Mouse (Mus musculus): ENCODE measurements around the gene Chd2. TPM values are rescaled to one million over a fixed set of nuclear protein-coding genes. Genes with fewer than 3 reads are reported as not detected.
A peak's percentile ranks its signal among the peaks of the same experiment; 100 is the strongest.

Chd2 gene
- total RNA-seq, 2 experiments from 2014 or later: 57.4 to 60.3 TPM

GRCm38 (mm10) chr7:73424243-73424642, 117.4 kb downstream of the Chd2 start:
- no peak overlapping the region for H3K4me3 ChIP-seq
- DNase-seq (ENCODE audit: extremely low spot score in 1 of 2, low spot score in 2 of 2): no peak
- no peak for TF ChIP-seq CTCF (IDR thresholded peaks at IDR 0.05)
- intact Hi-C loops (cut with DNase I): loop anchor here (5.0 kb wide), 1 partner anchor 397 kb away; no protein-coding TSS in a partner anchor
- peak overlapping the region; percentile 64 for H3K27ac ChIP-seq

DNA sequence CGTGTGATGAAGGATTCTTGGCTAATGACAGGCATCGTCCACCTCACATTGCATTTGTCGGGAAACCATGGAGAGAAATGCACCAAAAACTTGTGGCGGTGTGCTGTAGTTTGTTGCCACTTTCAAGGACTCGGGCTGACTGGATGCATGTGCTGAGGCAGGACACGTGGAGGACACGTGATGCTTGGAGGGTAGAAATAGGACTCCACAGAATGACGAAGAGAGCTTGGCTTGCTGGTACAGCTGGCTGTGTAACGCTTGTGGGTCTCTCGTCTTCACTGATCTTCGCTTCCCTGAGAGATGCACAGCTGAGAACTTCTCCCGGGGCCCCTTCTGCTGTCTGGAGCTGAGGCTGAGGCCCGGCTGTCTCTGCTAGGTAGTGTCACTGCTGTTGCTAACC, 118.4 kb downstream of the Chd2 start:
- no peak for TF ChIP-seq CTCF (IDR thresholded peaks at IDR 0.05)
- Histone ChIP-seq H3K4me3 (no peak overlapping the region), H3K27ac (peak overlapping the region; percentile 64)
- DNase-seq (ENCODE audit: extremely low spot score in 1 of 2, low spot score in 2 of 2): peak in 1 of 2 experiments; percentile 59
- intact Hi-C loops (cut with DNase I): loop anchor here (5.0 kb wide), 1 partner anchor 396 kb away; no protein-coding TSS in a partner anchor

DNA sequence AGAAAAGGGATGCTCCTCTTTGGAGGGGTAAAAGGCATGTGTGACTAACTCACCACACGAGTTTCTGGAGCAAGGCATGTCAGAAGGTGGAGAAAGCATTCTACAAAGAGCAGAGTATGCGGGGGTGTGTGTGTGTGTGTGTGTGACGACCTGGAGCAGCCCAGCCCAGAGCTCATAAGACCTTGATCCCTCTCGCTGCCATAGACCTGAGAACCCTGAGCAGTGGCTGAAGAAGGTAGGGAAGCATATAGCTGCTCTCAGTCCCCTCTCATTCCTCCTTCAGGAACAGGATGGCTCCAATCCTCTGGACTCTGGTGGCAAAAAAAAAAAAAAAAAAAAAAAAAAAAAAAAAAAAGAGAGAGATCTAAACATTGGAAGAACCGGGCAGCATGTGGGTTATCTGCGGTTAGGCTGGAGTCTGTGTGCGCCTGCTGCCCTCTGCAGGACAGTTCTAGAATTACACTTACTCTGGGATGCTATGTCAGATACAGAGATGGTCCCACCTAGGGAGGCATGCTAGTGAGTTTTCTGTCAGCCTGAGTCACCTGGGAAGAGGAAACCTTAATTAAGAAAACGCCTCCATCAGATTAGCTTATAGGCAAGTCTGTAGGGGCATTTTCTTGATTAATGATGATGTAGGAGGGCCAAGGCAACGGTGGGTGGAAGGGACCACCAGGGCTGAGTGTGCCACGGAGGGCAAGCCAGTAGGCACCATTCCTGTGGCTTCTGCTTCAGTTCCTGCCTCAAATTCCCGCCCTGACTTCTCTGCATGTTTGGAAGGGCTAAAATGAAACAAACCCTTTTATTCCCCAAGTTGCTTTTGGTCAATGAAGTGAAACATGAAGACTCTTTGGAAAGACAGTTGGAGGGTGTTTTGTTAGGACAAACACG, 119.2 kb downstream of the Chd2 start:
- no peak overlapping the region for H3K4me3 ChIP-seq
- TF ChIP-seq CTCF (IDR thresholded peaks at IDR 0.05): peak; percentile 87
- DNase-seq (ENCODE audit: extremely low spot score in 1 of 2, low spot score in 2 of 2): peak; percentile 86 to 89
- intact Hi-C loops (cut with DNase I): loop anchor here (1.0 to 5.0 kb wide), 2 partner anchors 395 to 1022 kb away; no protein-coding TSS in a partner anchor
- peak overlapping the region; percentile 64; the same call in 1 of the 2 replicates for H3K27ac ChIP-seq

DNA sequence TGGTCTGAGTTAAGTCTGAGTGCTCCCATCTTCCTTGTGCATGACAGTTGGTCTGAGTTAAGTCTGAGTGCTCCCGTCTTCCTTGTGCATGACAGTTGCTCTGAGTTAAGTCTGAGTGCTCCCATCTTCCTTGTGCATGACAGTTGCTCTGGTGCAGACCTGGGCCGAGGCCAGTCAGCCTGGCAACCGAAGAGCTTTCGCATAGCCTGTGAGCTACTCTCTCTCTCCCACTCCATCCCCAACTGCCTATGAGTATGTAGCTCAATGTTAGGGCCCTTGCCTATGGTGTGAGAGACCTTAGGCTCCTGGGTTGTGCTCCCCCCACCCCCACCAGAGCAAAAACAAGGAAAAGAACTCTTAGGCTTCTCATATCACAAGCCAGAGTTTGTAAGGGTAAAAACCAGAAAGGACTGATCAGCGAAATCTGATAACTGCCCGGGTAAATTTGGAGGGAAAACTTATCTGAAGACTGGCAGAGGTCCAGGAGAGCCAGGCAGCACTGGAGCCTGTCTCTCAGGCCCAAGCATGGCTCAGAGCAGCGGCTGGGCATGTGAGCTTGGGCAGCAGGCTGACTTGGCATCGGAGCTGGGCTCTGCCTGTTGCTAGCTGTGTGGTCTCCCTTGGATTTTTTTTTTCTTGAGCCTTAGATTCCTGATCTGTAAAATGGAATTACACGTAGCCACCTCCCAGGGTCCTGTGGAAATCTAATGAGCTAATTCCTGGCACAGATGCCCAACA, 120.2 kb downstream of the Chd2 start:
- no peak for DNase-seq (ENCODE audit: extremely low spot score in 1 of 2, low spot score in 2 of 2)
- intact Hi-C loops (cut with DNase I): loop anchor here (1.0 to 5.0 kb wide), 2 partner anchors 394 to 1021 kb away; no protein-coding TSS in a partner anchor
- no peak for TF ChIP-seq CTCF (IDR thresholded peaks at IDR 0.05)
- no peak overlapping the region for H3K27ac ChIP-seq
- H3K4me3 ChIP-seq: no peak overlapping the region

DNA sequence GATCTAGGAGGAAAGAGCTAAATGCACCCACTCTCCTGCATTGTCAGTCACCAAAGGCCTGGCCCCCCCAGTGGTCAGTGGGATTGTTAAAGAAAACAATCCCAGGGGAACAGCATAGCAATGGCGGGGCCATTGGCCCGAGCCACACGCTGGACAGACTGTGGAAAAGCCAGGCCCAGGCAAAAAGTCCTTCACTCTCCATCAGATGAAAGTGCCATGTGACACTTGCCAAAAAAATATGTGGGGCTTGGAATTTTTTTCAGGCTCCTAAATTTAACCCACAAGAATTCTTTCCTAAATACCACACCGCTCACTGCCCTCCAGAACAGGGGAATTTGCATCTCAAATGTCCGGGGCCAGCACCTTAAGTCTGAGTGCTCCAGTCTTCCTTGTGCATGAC, 120.8 kb downstream of the Chd2 start:
- no peak for DNase-seq (ENCODE audit: extremely low spot score in 1 of 2, low spot score in 2 of 2)
- Histone ChIP-seq H3K27ac (no peak overlapping the region), H3K4me3 (no peak overlapping the region)
- intact Hi-C loops (cut with DNase I): loop anchor here (5.0 kb wide), 1 partner anchor 394 kb away; no protein-coding TSS in a partner anchor
- no peak for TF ChIP-seq CTCF (IDR thresholded peaks at IDR 0.05)

- Histone ChIP-seq H3K4me3 (no peak overlapping the region), H3K27ac (no peak overlapping the region)
- no peak for DNase-seq (ENCODE audit: extremely low spot score in 1 of 2, low spot score in 2 of 2)
- intact Hi-C loops (cut with DNase I): loop anchor here (1.0 kb wide), 1 partner anchor 19 kb away; no protein-coding TSS in a partner anchor
- peak; percentile 10; the same call in 1 of the 2 replicates for TF ChIP-seq CTCF (IDR thresholded peaks at IDR 0.05)
Observed at GRCm38 (mm10) chr7:73419375-73419774, 122.3 kb downstream of the Chd2 start.

DNA sequence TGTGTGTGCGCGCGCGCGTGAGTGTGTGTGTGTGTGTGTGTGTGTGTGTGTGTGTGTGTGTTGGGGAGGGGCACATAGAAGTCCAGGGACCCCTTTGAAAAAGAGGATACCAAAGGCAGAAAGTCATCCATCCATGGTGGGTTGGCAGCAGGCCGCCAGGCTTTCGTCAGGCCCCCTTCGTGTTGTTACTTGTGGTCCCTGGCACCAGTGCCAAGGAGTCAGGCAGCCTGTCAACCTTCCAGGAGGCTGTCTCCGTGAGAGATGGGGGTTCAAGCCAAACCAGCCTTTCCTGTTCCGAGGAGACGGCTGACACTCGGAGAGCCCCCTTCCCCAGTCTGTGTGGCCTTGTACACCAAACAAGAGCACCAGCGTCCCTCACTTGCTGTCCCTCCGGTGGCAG, 127.4 kb downstream of the Chd2 start:
- intact Hi-C loops (cut with DNase I): no loop called here
- no peak overlapping the region for H3K27ac ChIP-seq
- TF ChIP-seq CTCF (IDR thresholded peaks at IDR 0.05): no peak
- peak in 1 of 2 experiments; percentile 9 for DNase-seq (ENCODE audit: extremely low spot score in 1 of 2, low spot score in 2 of 2)
- H3K4me3 ChIP-seq: no peak overlapping the region

DNA sequence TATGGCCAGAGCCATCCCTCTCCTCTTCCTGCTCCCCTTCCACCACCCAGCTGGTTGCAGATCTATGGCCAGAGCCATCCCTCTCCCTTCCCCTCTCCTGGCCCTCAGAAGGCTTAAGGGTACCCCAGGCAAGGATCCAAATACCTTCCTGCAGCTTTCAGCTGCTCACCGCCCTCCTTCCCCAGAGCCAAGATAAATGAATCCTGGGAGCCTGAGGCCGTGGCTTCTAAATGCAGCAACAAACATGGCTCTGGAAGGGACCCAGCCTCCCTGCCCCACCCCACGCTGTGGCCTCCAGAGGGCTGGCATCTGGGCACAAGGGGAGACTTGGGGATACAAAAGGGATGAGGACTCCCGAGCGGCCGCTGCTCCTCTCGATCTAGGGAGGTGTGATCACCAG, 129.2 kb downstream of the Chd2 start:
- no peak for TF ChIP-seq CTCF (IDR thresholded peaks at IDR 0.05)

DNA sequence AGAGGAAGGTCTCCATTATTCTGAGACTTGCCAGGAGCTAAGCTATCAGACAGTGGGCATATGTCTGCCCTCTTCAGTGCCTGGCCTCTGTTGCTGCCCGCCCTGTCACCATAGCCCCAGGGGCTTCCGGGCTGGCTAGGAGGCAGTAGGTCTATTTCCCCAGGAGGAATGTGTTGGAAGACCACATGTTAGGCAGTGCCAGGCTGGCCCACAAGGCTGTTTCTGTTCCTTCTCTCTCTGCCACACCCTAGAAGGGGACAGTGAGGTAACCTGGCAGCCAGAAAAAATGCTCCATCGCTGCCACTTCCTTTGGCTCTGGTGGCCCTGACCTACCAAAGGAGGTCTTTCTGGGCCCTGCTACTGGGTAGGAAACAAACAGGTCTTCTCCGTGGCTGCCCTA, 129.6 kb downstream of the Chd2 start:
- no peak for DNase-seq (ENCODE audit: extremely low spot score in 1 of 2, low spot score in 2 of 2)
- intact Hi-C loops (cut with DNase I): no loop called here
- H3K4me3 ChIP-seq: no peak overlapping the region
- TF ChIP-seq CTCF (IDR thresholded peaks at IDR 0.05): no peak
- no peak overlapping the region for H3K27ac ChIP-seq

More for the DNA sequence above, 129.2 kb downstream of the Chd2 start:
- peak in 1 of 2 experiments; percentile 14 for DNase-seq (ENCODE audit: extremely low spot score in 1 of 2, low spot score in 2 of 2)
- H3K27ac ChIP-seq: no peak overlapping the region
- intact Hi-C loops (cut with DNase I): no loop called here
- no peak overlapping the region for H3K4me3 ChIP-seq

DNA sequence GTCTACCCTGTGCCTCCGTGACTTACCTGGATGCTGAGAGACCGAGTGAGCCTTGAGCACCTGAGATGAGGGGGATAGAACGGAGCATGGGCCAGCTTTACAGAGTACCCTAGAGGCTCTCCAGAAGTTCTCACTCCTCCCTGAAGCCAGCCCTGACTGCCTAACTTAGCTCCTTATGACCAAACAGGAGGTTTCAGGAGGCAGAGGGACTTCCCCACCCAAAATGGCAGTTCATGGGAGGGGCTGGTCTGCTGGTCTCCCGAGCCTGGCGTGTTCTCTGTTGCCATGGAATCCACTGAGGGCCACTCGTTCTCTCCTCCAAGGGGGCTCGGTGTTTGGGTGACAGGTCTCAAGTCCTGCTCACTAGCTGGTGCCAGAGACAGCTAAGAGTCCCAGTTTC, 130.1 kb downstream of the Chd2 start:
- intact Hi-C loops (cut with DNase I): no loop called here
- no peak for DNase-seq (ENCODE audit: extremely low spot score in 1 of 2, low spot score in 2 of 2)
- no peak overlapping the region for H3K4me3 ChIP-seq
- no peak for TF ChIP-seq CTCF (IDR thresholded peaks at IDR 0.05)
- no peak overlapping the region for H3K27ac ChIP-seq

- no peak for TF ChIP-seq CTCF (IDR thresholded peaks at IDR 0.05)
- intact Hi-C loops (cut with DNase I): no loop called here
- DNase-seq (ENCODE audit: extremely low spot score in 1 of 2, low spot score in 2 of 2): no peak
- no peak overlapping the region for H3K4me3 ChIP-seq
- no peak overlapping the region for H3K27ac ChIP-seq
Observed at GRCm38 (mm10) chr7:73405550-73405949, 136.1 kb downstream of the Chd2 start.

- TF ChIP-seq CTCF (IDR thresholded peaks at IDR 0.05): no peak
- no peak for DNase-seq (ENCODE audit: extremely low spot score in 1 of 2, low spot score in 2 of 2)
- Histone ChIP-seq H3K27ac (no peak overlapping the region), H3K4me3 (no peak overlapping the region)
- intact Hi-C loops (cut with DNase I): no loop called here
Observed at GRCm38 (mm10) chr7:73403538-73403937, 138.1 kb downstream of the Chd2 start.

All from left cerebral cortex, adult 2 months (tissue).